Mouse (Mus musculus): ENCODE results near the gene D630045J12Rik. TPM values are rescaled to one million over a fixed set of nuclear protein-coding genes. Genes with fewer than 3 reads are reported as not detected.

Gene D630045J12Rik
- polyA plus RNA-seq, 1 experiment from 2014 or later: 5.7 TPM

GRCm38 (mm10) chr6:38128115-38128514, 125.7 kb downstream of the D630045J12Rik start:
- 80% methylated on average over 14 of the region's 14 CpGs for WGBS
- no peak for ATAC-seq (ENCODE audit: low FRiP score, low TSS enrichment)

GRCm38 (mm10) chr6:38125462-38125861, 128.3 kb downstream of the D630045J12Rik start:
- Histone ChIP-seq H3K27me3 (ENCODE audit: insufficient read depth, low read length) (no peaks in the 10 kb centered on the region), H3K9ac (replicated peaks; ENCODE audit: low read length) (no peak overlapping the region), H3K27ac (ENCODE audit: low read length) (0 out of 2 replicates have a peak overlapping the region, but pooled peaks have one; percentile 1), H3K4me3 (ENCODE audit: low read length) (no peak overlapping the region), H3K36me3 (ENCODE audit: insufficient read depth, low read length) (peaks cover 29% of the 10 kb centered on the region), H3K4me2 (replicated peaks; ENCODE audit: low read depth, low read length) (no peak overlapping the region), H3K9me3 (ENCODE audit: low read length) (peaks cover 10% of the 10 kb centered on the region), H3K4me1 (ENCODE audit: insufficient read depth, low read length) (peaks cover 31% of the 10 kb centered on the region)
- 94% methylated on average over 3 of the region's 3 CpGs for WGBS
- no peak for ATAC-seq (ENCODE audit: low FRiP score, low TSS enrichment)

More at GRCm38 (mm10) chr6:38128115-38128514, 125.7 kb downstream of the D630045J12Rik start:
- H3K4me3 ChIP-seq (ENCODE audit: low read length): no peak overlapping the region
- H3K9ac ChIP-seq (replicated peaks; ENCODE audit: low read length): no peak overlapping the region
- peaks cover 32% of the 10 kb centered on the region for H3K36me3 ChIP-seq (ENCODE audit: insufficient read depth, low read length)
- no peak overlapping the region for H3K27ac ChIP-seq (ENCODE audit: low read length)
- peaks cover 11% of the 10 kb centered on the region for H3K9me3 ChIP-seq (ENCODE audit: low read length)
- no peaks in the 10 kb centered on the region for H3K27me3 ChIP-seq (ENCODE audit: insufficient read depth, low read length)
- H3K4me1 ChIP-seq (ENCODE audit: insufficient read depth, low read length): peaks cover 15% of the 10 kb centered on the region
- H3K4me2 ChIP-seq (replicated peaks; ENCODE audit: low read depth, low read length): no peak overlapping the region

- peaks cover 31% of the 10 kb centered on the region for H3K4me1 ChIP-seq (ENCODE audit: insufficient read depth, low read length)
- 96% methylated on average over 5 of the region's 5 CpGs for WGBS
- H3K9me3 ChIP-seq (ENCODE audit: low read length): peaks cover 4% of the 10 kb centered on the region
- no peak overlapping the region for H3K4me3 ChIP-seq (ENCODE audit: low read length)
- H3K4me2 ChIP-seq (replicated peaks; ENCODE audit: low read depth, low read length): no peak overlapping the region
- H3K9ac ChIP-seq (replicated peaks; ENCODE audit: low read length): no peak overlapping the region
- H3K27ac ChIP-seq (ENCODE audit: low read length): peak overlapping the region; percentile 74
- peaks cover 23% of the 10 kb centered on the region for H3K36me3 ChIP-seq (ENCODE audit: insufficient read depth, low read length)
- ATAC-seq (ENCODE audit: low FRiP score, low TSS enrichment): no peak
- H3K27me3 ChIP-seq (ENCODE audit: insufficient read depth, low read length): no peaks in the 10 kb centered on the region
Observed at GRCm38 (mm10) chr6:38124882-38125281, 128.9 kb downstream of the D630045J12Rik start.

GRCm38 (mm10) chr6:38124207-38124835, 129.5 kb downstream of the D630045J12Rik start, which contains the start of gene Atp6v0a4:
Gene Atp6v0a4 (minus strand): TSS chr6:38124586.
- 0 out of 2 replicates have a peak within 1 kb of the TSS, but pooled peaks have one; percentile 6 for H3K9ac ChIP-seq (replicated peaks; ENCODE audit: low read length)

GRCm38 (mm10) chr6:38123471-38124206, 130.2 kb downstream of the D630045J12Rik start:
- 51% methylated on average over 18 of the region's 18 CpGs for WGBS
- ATAC-seq (ENCODE audit: low FRiP score, low TSS enrichment): no peak; the same call in 1 of the 2 replicates
- H3K9me3 ChIP-seq (ENCODE audit: low read length): peaks cover 3% of the 10 kb centered on the region; the same call in 1 of the 2 replicates
- H3K4me3 ChIP-seq (ENCODE audit: low read length): 0 out of 2 replicates have a peak overlapping the region, but pooled peaks have one; percentile 2
- no peaks in the 10 kb centered on the region for H3K27me3 ChIP-seq (ENCODE audit: insufficient read depth, low read length)
- H3K4me1 ChIP-seq (ENCODE audit: insufficient read depth, low read length): peaks cover 36% of the 10 kb centered on the region
- H3K27ac ChIP-seq (ENCODE audit: low read length): peak overlapping the region; percentile 74
- peaks cover 19% of the 10 kb centered on the region for H3K36me3 ChIP-seq (ENCODE audit: insufficient read depth, low read length)
- peak overlapping the region; percentile 33 for H3K4me2 ChIP-seq (replicated peaks; ENCODE audit: low read depth, low read length)
- 0 out of 2 replicates have a peak overlapping the region, but pooled peaks have one; percentile 6 for H3K9ac ChIP-seq (replicated peaks; ENCODE audit: low read length)

More at GRCm38 (mm10) chr6:38124207-38124835, 129.5 kb downstream of the D630045J12Rik start, which contains the start of gene Atp6v0a4:
- Histone ChIP-seq H3K27ac (ENCODE audit: low read length) (peak within 1 kb of the TSS; percentile 74), H3K27me3 (ENCODE audit: insufficient read depth, low read length) (no peaks in the 10 kb centered on the region), H3K4me2 (replicated peaks; ENCODE audit: low read depth, low read length) (peak within 1 kb of the TSS; percentile 33), H3K36me3 (ENCODE audit: insufficient read depth, low read length) (peaks cover 19% of the 10 kb centered on the region), H3K4me1 (ENCODE audit: insufficient read depth, low read length) (peaks cover 35% of the 10 kb centered on the region), H3K4me3 (ENCODE audit: low read length) (0 out of 2 replicates have a peak within 1 kb of the TSS, but pooled peaks have one; percentile 2), H3K9me3 (ENCODE audit: low read length) (peaks cover 3% of the 10 kb centered on the region; the same call in 1 of the 2 replicates)
- ATAC-seq (ENCODE audit: low FRiP score, low TSS enrichment): peak; percentile 78
- WGBS: 61% methylated on average over 7 of the region's 7 CpGs

GRCm38 (mm10) chr6:38122791-38123190, 131.0 kb downstream of the D630045J12Rik start:
- WGBS: 58% methylated on average over 6 of the region's 6 CpGs
- H3K4me3 ChIP-seq (ENCODE audit: low read length): no peak overlapping the region
- peaks cover 36% of the 10 kb centered on the region for H3K4me1 ChIP-seq (ENCODE audit: insufficient read depth, low read length)
- no peak for ATAC-seq (ENCODE audit: low FRiP score, low TSS enrichment)
- peaks cover 11% of the 10 kb centered on the region; the same call in 1 of the 2 replicates for H3K36me3 ChIP-seq (ENCODE audit: insufficient read depth, low read length)
- no peaks in the 10 kb centered on the region for H3K27me3 ChIP-seq (ENCODE audit: insufficient read depth, low read length)
- no peaks in the 10 kb centered on the region for H3K9me3 ChIP-seq (ENCODE audit: low read length)
- H3K27ac ChIP-seq (ENCODE audit: low read length): peak overlapping the region; percentile 74
- no peak overlapping the region; the same call in 1 of the 2 replicates for H3K9ac ChIP-seq (replicated peaks; ENCODE audit: low read length)
- peak overlapping the region; percentile 33 for H3K4me2 ChIP-seq (replicated peaks; ENCODE audit: low read depth, low read length)

GRCm38 (mm10) chr6:38121843-38122242, 132.0 kb downstream of the D630045J12Rik start:
- Histone ChIP-seq H3K4me3 (ENCODE audit: low read length) (no peak overlapping the region), H3K9ac (replicated peaks; ENCODE audit: low read length) (no peak overlapping the region), H3K4me1 (ENCODE audit: insufficient read depth, low read length) (peaks cover 36% of the 10 kb centered on the region), H3K4me2 (replicated peaks; ENCODE audit: low read depth, low read length) (no peak overlapping the region), H3K27ac (ENCODE audit: low read length) (peak overlapping the region; percentile 74), H3K36me3 (ENCODE audit: insufficient read depth, low read length) (peaks cover 10% of the 10 kb centered on the region; the same call in 1 of the 2 replicates), H3K9me3 (ENCODE audit: low read length) (no peaks in the 10 kb centered on the region), H3K27me3 (ENCODE audit: insufficient read depth, low read length) (no peaks in the 10 kb centered on the region)
- ATAC-seq (ENCODE audit: low FRiP score, low TSS enrichment): no peak
- WGBS: 66% methylated on average over 5 of the region's 5 CpGs

GRCm38 (mm10) chr6:38120681-38121371, 133.0 kb downstream of the D630045J12Rik start:
- Histone ChIP-seq H3K9ac (replicated peaks; ENCODE audit: low read length) (no peak overlapping the region), H3K4me2 (replicated peaks; ENCODE audit: low read depth, low read length) (no peak overlapping the region), H3K4me1 (ENCODE audit: insufficient read depth, low read length) (peaks cover 39% of the 10 kb centered on the region), H3K36me3 (ENCODE audit: insufficient read depth, low read length) (no peaks in the 10 kb centered on the region), H3K27me3 (ENCODE audit: insufficient read depth, low read length) (no peaks in the 10 kb centered on the region), H3K4me3 (ENCODE audit: low read length) (no peak overlapping the region), H3K27ac (ENCODE audit: low read length) (peak overlapping the region; percentile 34), H3K9me3 (ENCODE audit: low read length) (no peaks in the 10 kb centered on the region)
- peak; percentile 69 for ATAC-seq (ENCODE audit: low FRiP score, low TSS enrichment)
- 31% methylated on average over 9 of the region's 9 CpGs for WGBS

- no peak overlapping the region for H3K4me3 ChIP-seq (ENCODE audit: low read length)
- H3K27me3 ChIP-seq (ENCODE audit: insufficient read depth, low read length): no peaks in the 10 kb centered on the region
- no peak overlapping the region for H3K27ac ChIP-seq (ENCODE audit: low read length)
- no peak overlapping the region for H3K9ac ChIP-seq (replicated peaks; ENCODE audit: low read length)
- H3K4me1 ChIP-seq (ENCODE audit: insufficient read depth, low read length): peaks cover 26% of the 10 kb centered on the region
- no peaks in the 10 kb centered on the region for H3K36me3 ChIP-seq (ENCODE audit: insufficient read depth, low read length)
- 92% methylated on average over 6 of the region's 6 CpGs for WGBS
- no peak overlapping the region for H3K4me2 ChIP-seq (replicated peaks; ENCODE audit: low read depth, low read length)
- ATAC-seq (ENCODE audit: low FRiP score, low TSS enrichment): no peak
- H3K9me3 ChIP-seq (ENCODE audit: low read length): no peaks in the 10 kb centered on the region
Observed at GRCm38 (mm10) chr6:38118341-38118740, 135.5 kb downstream of the D630045J12Rik start.
